Mouse (Mus musculus): Measurements from ENCODE around the gene Nr4a2. TPM values are rescaled to one million over a fixed set of nuclear protein-coding genes. Genes with fewer than 3 reads are reported as not detected.

Gene Nr4a2
- polyA plus RNA-seq, 1 experiment, result 1.4 TPM

GRCm38 (mm10) chr2:57114211-57115151 lies 9.3 kb downstream of the Nr4a2 start:
- peaks cover 16% of the 10 kb centered on the region for H3K27me3 ChIP-seq (ENCODE audit: control insufficient read depth, insufficient read depth, low read length, poor library complexity, severe bottlenecking)
- H3K9ac ChIP-seq (ENCODE audit: low read depth, poor library complexity, severe bottlenecking), result peak overlapping the region; percentile 49
- H3K9me3 ChIP-seq (replicated peaks; ENCODE audit: control insufficient read depth, insufficient read depth, low read length, poor library complexity, severe bottlenecking), result no peaks in the 10 kb centered on the region
- H3K36me3 ChIP-seq (ENCODE audit: control insufficient read depth, insufficient read depth, low read length, poor library complexity, severe bottlenecking), result no peaks in the 10 kb centered on the region
- peak overlapping the region; percentile 73 for H3K4me3 ChIP-seq (ENCODE audit: low read depth, low read length)
- TF ChIP-seq EP300 (IDR thresholded peaks at IDR 0.05; ENCODE audit: insufficient read depth, low read depth, low read length) (0 out of 2 replicates have a peak, but pooled peaks have one; percentile 6), CTCF (IDR thresholded peaks at IDR 0.05; ENCODE audit: low read depth, low read length) (no peak), POLR2A (IDR thresholded peaks at IDR 0.05; ENCODE audit: insufficient read depth, low read length) (no peak)
- H3K4me1 ChIP-seq (ENCODE audit: control insufficient read depth, insufficient read depth, low read length), result no peaks in the 10 kb centered on the region
- H3K27ac ChIP-seq (ENCODE audit: insufficient read depth, low read length), result no peak overlapping the region

GRCm38 (mm10) chr2:57113431-57113830 lies 10.4 kb downstream of the Nr4a2 start:
- Histone ChIP-seq H3K4me3 (ENCODE audit: low read depth, low read length) (no peak overlapping the region), H3K36me3 (ENCODE audit: control insufficient read depth, insufficient read depth, low read length, poor library complexity, severe bottlenecking) (no peaks in the 10 kb centered on the region), H3K27ac (ENCODE audit: insufficient read depth, low read length) (no peak overlapping the region), H3K4me1 (ENCODE audit: control insufficient read depth, insufficient read depth, low read length) (no peaks in the 10 kb centered on the region), H3K9ac (ENCODE audit: low read depth, poor library complexity, severe bottlenecking) (no peak overlapping the region), H3K9me3 (replicated peaks; ENCODE audit: control insufficient read depth, insufficient read depth, low read length, poor library complexity, severe bottlenecking) (no peaks in the 10 kb centered on the region), H3K27me3 (ENCODE audit: control insufficient read depth, insufficient read depth, low read length, poor library complexity, severe bottlenecking) (peaks cover 18% of the 10 kb centered on the region)
- TF ChIP-seq CTCF (IDR thresholded peaks at IDR 0.05; ENCODE audit: low read depth, low read length) (no peak), POLR2A (IDR thresholded peaks at IDR 0.05; ENCODE audit: insufficient read depth, low read length) (no peak), EP300 (IDR thresholded peaks at IDR 0.05; ENCODE audit: insufficient read depth, low read depth, low read length) (no peak)

GRCm38 (mm10) chr2:57112949-57113348 lies 10.9 kb downstream of the Nr4a2 start:
- Histone ChIP-seq H3K4me1 (ENCODE audit: control insufficient read depth, insufficient read depth, low read length) (no peaks in the 10 kb centered on the region), H3K4me3 (ENCODE audit: low read depth, low read length) (no peak overlapping the region), H3K27me3 (ENCODE audit: control insufficient read depth, insufficient read depth, low read length, poor library complexity, severe bottlenecking) (peaks cover 18% of the 10 kb centered on the region), H3K9ac (ENCODE audit: low read depth, poor library complexity, severe bottlenecking) (no peak overlapping the region), H3K9me3 (replicated peaks; ENCODE audit: control insufficient read depth, insufficient read depth, low read length, poor library complexity, severe bottlenecking) (no peaks in the 10 kb centered on the region), H3K36me3 (ENCODE audit: control insufficient read depth, insufficient read depth, low read length, poor library complexity, severe bottlenecking) (no peaks in the 10 kb centered on the region), H3K27ac (ENCODE audit: insufficient read depth, low read length) (no peak overlapping the region)
- TF ChIP-seq CTCF (IDR thresholded peaks at IDR 0.05; ENCODE audit: low read depth, low read length), result no peak
- TF ChIP-seq POLR2A (IDR thresholded peaks at IDR 0.05; ENCODE audit: insufficient read depth, low read length), result no peak
- no peak for TF ChIP-seq EP300 (IDR thresholded peaks at IDR 0.05; ENCODE audit: insufficient read depth, low read depth, low read length)

GRCm38 (mm10) chr2:57111791-57112538 lies 11.8 kb downstream of the Nr4a2 start:
- Histone ChIP-seq H3K4me3 (ENCODE audit: low read depth, low read length) (peak overlapping the region; percentile 0; the same call in 1 of the 2 replicates), H3K27me3 (ENCODE audit: control insufficient read depth, insufficient read depth, low read length, poor library complexity, severe bottlenecking) (peaks cover 18% of the 10 kb centered on the region), H3K9me3 (replicated peaks; ENCODE audit: control insufficient read depth, insufficient read depth, low read length, poor library complexity, severe bottlenecking) (no peaks in the 10 kb centered on the region), H3K4me1 (ENCODE audit: control insufficient read depth, insufficient read depth, low read length) (no peaks in the 10 kb centered on the region), H3K27ac (ENCODE audit: insufficient read depth, low read length) (no peak overlapping the region), H3K9ac (ENCODE audit: low read depth, poor library complexity, severe bottlenecking) (no peak overlapping the region), H3K36me3 (ENCODE audit: control insufficient read depth, insufficient read depth, low read length, poor library complexity, severe bottlenecking) (no peaks in the 10 kb centered on the region)
- no peak for TF ChIP-seq EP300 (IDR thresholded peaks at IDR 0.05; ENCODE audit: insufficient read depth, low read depth, low read length)
- TF ChIP-seq CTCF (IDR thresholded peaks at IDR 0.05; ENCODE audit: low read depth, low read length), result no peak
- TF ChIP-seq POLR2A (IDR thresholded peaks at IDR 0.05; ENCODE audit: insufficient read depth, low read length), result no peak

- H3K27me3 ChIP-seq (ENCODE audit: control insufficient read depth, insufficient read depth, low read length, poor library complexity, severe bottlenecking), result peaks cover 18% of the 10 kb centered on the region
- peak overlapping the region; percentile 20; the same call in 1 of the 2 replicates for H3K4me3 ChIP-seq (ENCODE audit: low read depth, low read length)
- no peaks in the 10 kb centered on the region for H3K9me3 ChIP-seq (replicated peaks; ENCODE audit: control insufficient read depth, insufficient read depth, low read length, poor library complexity, severe bottlenecking)
- H3K36me3 ChIP-seq (ENCODE audit: control insufficient read depth, insufficient read depth, low read length, poor library complexity, severe bottlenecking), result no peaks in the 10 kb centered on the region
- H3K9ac ChIP-seq (ENCODE audit: low read depth, poor library complexity, severe bottlenecking), result no peak overlapping the region
- H3K27ac ChIP-seq (ENCODE audit: insufficient read depth, low read length), result no peak overlapping the region
- TF ChIP-seq EP300 (IDR thresholded peaks at IDR 0.05; ENCODE audit: insufficient read depth, low read depth, low read length) (no peak), CTCF (IDR thresholded peaks at IDR 0.05; ENCODE audit: low read depth, low read length) (no peak), POLR2A (IDR thresholded peaks at IDR 0.05; ENCODE audit: insufficient read depth, low read length) (no peak)
- H3K4me1 ChIP-seq (ENCODE audit: control insufficient read depth, insufficient read depth, low read length), result no peaks in the 10 kb centered on the region
Observed at GRCm38 (mm10) chr2:57111011-57111790, 12.6 kb downstream of the Nr4a2 start.

Data from ES-Bruce4 (cell line).